ENCODE assay signal across 12 mouse cellular contexts in genomic region chr7:16149241-16149640, GRCm38 (mm10). TPM values are rescaled to one million over a fixed set of nuclear protein-coding genes. Genes with fewer than 3 reads are reported as not detected.
DNase-seq lines count a peak whose midpoint lies in the region; ATAC-seq lines count a peak whose summit lies in the region.
"Had no signal": no experiment of that assay in that cellular context is flagged by ENCODE, and none has a peak within 500 bp of the region (broad histone marks: within the 10 kb centered on the region; RNA-seq: fewer than 3 reads in every experiment).

No protein-coding gene starts in this region.

- H3K27ac ChIP-seq in hindbrain, embryonic 12.5 days, result no peak overlapping the region
- no peak overlapping the region for H3K27ac ChIP-seq in hindbrain, embryonic 10.5 days
- no peak overlapping the region for H3K27ac ChIP-seq in midbrain, embryonic 15.5 days
- H3K27ac ChIP-seq: midbrain, embryonic 13.5 days; stomach, embryonic 15.5 days had no signal

- H3K4me1 ChIP-seq in hindbrain, embryonic 12.5 days, result peaks cover 10% of the 10 kb centered on the region
- 0 out of 2 replicates have a peak, but pooled peaks cover 7% of the 10 kb centered on the region for H3K4me1 ChIP-seq in hindbrain, embryonic 10.5 days (replicated peaks)
- H3K4me1 ChIP-seq in midbrain, embryonic 15.5 days, result peaks cover 8% of the 10 kb centered on the region
- H3K4me1 ChIP-seq: stomach, embryonic 15.5 days had no signal

- H3K4me2 ChIP-seq in hindbrain, embryonic 12.5 days (replicated peaks), result no peak overlapping the region
- no peak overlapping the region for H3K4me2 ChIP-seq in midbrain, embryonic 15.5 days
- H3K4me2 ChIP-seq: midbrain, embryonic 13.5 days; stomach, embryonic 15.5 days had no signal

- 0 out of 2 replicates have a peak overlapping the region, but pooled peaks have one; percentile 33 for H3K9ac ChIP-seq in hindbrain, embryonic 12.5 days
- H3K9ac ChIP-seq in midbrain, embryonic 15.5 days, result no peak overlapping the region
- H3K9ac ChIP-seq: midbrain, embryonic 13.5 days; stomach, embryonic 15.5 days had no signal

- H3K36me3 ChIP-seq in hindbrain, embryonic 12.5 days, result peaks cover 17% of the 10 kb centered on the region
- H3K36me3 ChIP-seq in hindbrain, embryonic 10.5 days, result peaks cover 10% of the 10 kb centered on the region
- no peaks in the 10 kb centered on the region for H3K36me3 ChIP-seq in midbrain, embryonic 15.5 days (replicated peaks)
- H3K36me3 ChIP-seq: stomach, embryonic 15.5 days had no signal

- H3K4me3 ChIP-seq in hindbrain, embryonic 12.5 days, result no peak overlapping the region
- no peak overlapping the region for H3K4me3 ChIP-seq in hindbrain, embryonic 10.5 days
- H3K4me3 ChIP-seq in midbrain, embryonic 15.5 days, result no peak overlapping the region
- H3K4me3 ChIP-seq: midbrain, embryonic 13.5 days; stomach, embryonic 15.5 days had no signal

- no peak for ATAC-seq in hindbrain, embryonic 12.5 days (ENCODE audit: low FRiP score)
- ATAC-seq in midbrain, embryonic 15.5 days (replicated peaks), result no peak
- ATAC-seq: midbrain, embryonic 13.5 days had no signal

- DNase-seq in hindbrain, embryonic 10.5 days (ENCODE audit: low spot score), result no peak
- DNase-seq in cerebellum, postnatal 10 days, result peak; percentile 88 to 93
- DNase-seq in layer of hippocampus, adult 8-10 months (ENCODE audit: low spot score in 2 of 2), result peak; percentile 85 to 90
- DNase-seq in right cerebral cortex, postnatal 10 days (ENCODE audit: low spot score in 2 of 2), result peak; percentile 82 to 91
- no peak for DNase-seq in urinary bladder, postnatal 10 days (ENCODE audit: low spot score)
- DNase-seq in kidney, postnatal 4 days, result no peak
- DNase-seq: kidney, postnatal 25 days had no signal

- peaks cover 6% of the 10 kb centered on the region for H3K27me3 ChIP-seq in hindbrain, embryonic 12.5 days
- H3K27me3 ChIP-seq in hindbrain, embryonic 10.5 days (ENCODE audit: insufficient read depth, poor library complexity, severe bottlenecking), result peaks cover 14% of the 10 kb centered on the region
- no peaks in the 10 kb centered on the region for H3K27me3 ChIP-seq in midbrain, embryonic 15.5 days (replicated peaks)
- H3K27me3 ChIP-seq: midbrain, embryonic 13.5 days; stomach, embryonic 15.5 days had no signal

- 57% methylated on average over 5 of the region's 5 CpGs for WGBS in hindbrain, embryonic 12.5 days
- 60% methylated on average over 5 of the region's 5 CpGs for WGBS in hindbrain, embryonic 10.5 days
- 59% methylated on average over 5 of the region's 5 CpGs for WGBS in midbrain, embryonic 15.5 days

- H3K9me3 ChIP-seq in hindbrain, embryonic 12.5 days (replicated peaks), result no peaks in the 10 kb centered on the region
- no peaks in the 10 kb centered on the region for H3K9me3 ChIP-seq in hindbrain, embryonic 10.5 days
- H3K9me3 ChIP-seq in midbrain, embryonic 15.5 days, result no peaks in the 10 kb centered on the region
- H3K9me3 ChIP-seq: midbrain, embryonic 13.5 days; stomach, embryonic 15.5 days had no signal

RNA-seq across cellular contexts. Expression of gene Slc8a2, which starts 19.6 kb away (rescaled TPM):
- polyA plus RNA-seq in hindbrain, embryonic 12.5 days (2016; fragmentation: Nextera tagmentation; extraction: Ambion mirVana), result 1.1 and 1.3 TPM in 2 replicates
- polyA plus RNA-seq in hindbrain, embryonic 10.5 days (2016; fragmentation: Nextera tagmentation; extraction: Ambion mirVana), result 0.26 and 0.42 TPM in 2 replicates
- total RNA-seq in layer of hippocampus, adult 8-10 months (2022), result 100 to 1,000 TPM; 237 to 262 (median 255) TPM
- 0.80 and 0.88 TPM in 2 replicates for polyA plus RNA-seq in midbrain, embryonic 15.5 days (2015; fragmentation: Nextera tagmentation; extraction: Ambion mirVana)
- total RNA-seq: neutrophil, adult 5-6 weeks had no signal

RNA-seq across cellular contexts. Expression of gene Meis3, which starts 25.6 kb away (rescaled TPM):
- polyA plus RNA-seq in hindbrain, embryonic 12.5 days (2016; fragmentation: Nextera tagmentation; extraction: Ambion mirVana), result 136 and 138 TPM in 2 replicates
- 117 and 173 TPM in 2 replicates for polyA plus RNA-seq in hindbrain, embryonic 10.5 days (2016; fragmentation: Nextera tagmentation; extraction: Ambion mirVana)
- 10 to 100 TPM; 36.4 to 42.8 (median 40.1) TPM for total RNA-seq in layer of hippocampus, adult 8-10 months (2022)
- 164 and 166 TPM in 2 replicates for polyA plus RNA-seq in midbrain, embryonic 15.5 days (2015; fragmentation: Nextera tagmentation; extraction: Ambion mirVana)

RNA-seq across cellular contexts. Expression of gene Kptn, which starts 29.5 kb away (rescaled TPM):
- 30.9 and 31.5 TPM in 2 replicates for polyA plus RNA-seq in hindbrain, embryonic 12.5 days (2016; fragmentation: Nextera tagmentation; extraction: Ambion mirVana)
- 27.0 and 30.5 TPM in 2 replicates for polyA plus RNA-seq in hindbrain, embryonic 10.5 days (2016; fragmentation: Nextera tagmentation; extraction: Ambion mirVana)
- total RNA-seq in layer of hippocampus, adult 8-10 months (2022), result 10 to 100 TPM; 35.4 to 47.0 (median 41.5) TPM
- polyA plus RNA-seq in midbrain, embryonic 15.5 days (2015; fragmentation: Nextera tagmentation; extraction: Ambion mirVana), result 51.2 and 55.1 TPM in 2 replicates

RNA-seq across cellular contexts. Expression of gene Napa, which starts 51.0 kb away (rescaled TPM):
- polyA plus RNA-seq in hindbrain, embryonic 12.5 days (2016; fragmentation: Nextera tagmentation; extraction: Ambion mirVana), result 182 and 191 TPM in 2 replicates
- polyA plus RNA-seq in hindbrain, embryonic 10.5 days (2016; fragmentation: Nextera tagmentation; extraction: Ambion mirVana), result 193 and 221 TPM in 2 replicates
- 100 to 1,000 TPM; 289 to 306 (median 297) TPM for total RNA-seq in layer of hippocampus, adult 8-10 months (2022)
- 224 and 234 TPM in 2 replicates for polyA plus RNA-seq in midbrain, embryonic 15.5 days (2015; fragmentation: Nextera tagmentation; extraction: Ambion mirVana)

Comparison
In these comparisons a context has a peak if more than half of its experiments do, and no peak if none do; other contexts are left out.
1. DNase-seq: peak in cerebellum, postnatal 10 days (2 of 2), layer of hippocampus, adult 8-10 months (2 of 2) and right cerebral cortex, postnatal 10 days (2 of 2); none in hindbrain, embryonic 10.5 days (single experiment), urinary bladder, postnatal 10 days (single experiment) and kidney, postnatal 4 days (0 of 2).